Mouse (Mus musculus) hindbrain, embryonic 13.5 days (tissue): ENCODE measurements around the gene Mavs. TPM values are rescaled to one million over a fixed set of nuclear protein-coding genes. Genes with fewer than 3 reads are reported as not detected.
A peak's percentile ranks its signal among the peaks of the same experiment; 100 is the strongest.

Source experiments
- ATAC-seq: fragments of 200-750 bp; cut with Nextera tagmentation; 2 replicates; pipeline ENCODE4 v1.8.0; 2017; ENCODE audit warnings: moderate TSS enrichment; ENCODE audit not compliant: low FRiP score
- H3K27ac ChIP-seq: fragments of 300-500 bp; sonication (generic); 2 replicates; pipeline ENCODE4 v1.5.1; 2015; ENCODE audit warnings: inconsistent platforms, mild to moderate bottlenecking, moderate library complexity
- H3K27me3 ChIP-seq: fragments of 300-500 bp; sonication (generic); 2 replicates; pipeline ENCODE4 v1.6.1; 2015; ENCODE audit warnings: mild to moderate bottlenecking, inconsistent platforms
- H3K36me3 ChIP-seq: fragments of 300-500 bp; sonication (generic); 2 replicates; pipeline ENCODE4 v1.6.1; 2015; ENCODE audit warnings: mild to moderate bottlenecking, inconsistent platforms
- H3K4me1 ChIP-seq: fragments of 300-500 bp; sonication (generic); replicated peaks from 2 replicates; pipeline ENCODE4 v1.6.1; 2015; ENCODE audit warnings: inconsistent platforms
- H3K4me2 ChIP-seq: fragments of 300-500 bp; sonication (generic); 2 replicates; pipeline ENCODE4 v1.6.1; 2015; ENCODE audit warnings: inconsistent platforms, mild to moderate bottlenecking, moderate library complexity
- H3K4me3 ChIP-seq: fragments of 300-500 bp; sonication (generic); 2 replicates; pipeline ENCODE4 v1.5.1; 2015; ENCODE audit warnings: mild to moderate bottlenecking, inconsistent platforms
- H3K9ac ChIP-seq: fragments of 300-500 bp; sonication (generic); 2 replicates; pipeline ENCODE4 v1.6.1; 2015; ENCODE audit warnings: mild to moderate bottlenecking, inconsistent platforms
- H3K9me3 ChIP-seq: fragments of 300-500 bp; sonication (generic); 2 replicates; pipeline ENCODE4 v1.6.1; 2016; ENCODE audit warnings: inconsistent platforms
- WGBS: fragments of 180-500 bp; shearing (Covaris S2); methylation state at CpG from one replicate; pipeline ENCODE4 v1.1.7; 2015; 5-methylcytosine and 5-hydroxymethylcytosine counted together
- polyA plus RNA-seq: library from polyadenylated mRNA; unstranded; fragments of >200 nt; fragmentation: Nextera tagmentation; extraction: Ambion mirVana; gene quantifications from 2 replicates; pipeline ENCODE4 v1.2.1, GENCODE M21; 2015

The Mavs gene
- polyA plus RNA-seq, 1 experiment from 2014 or later: 6.9 TPM

- no peak overlapping the region for H3K4me3 ChIP-seq
- peak; percentile 49; the same call in 1 of the 2 replicates for ATAC-seq
- no peaks in the 10 kb centered on the region for H3K36me3 ChIP-seq
- no peak overlapping the region for H3K27ac ChIP-seq
- H3K4me1 ChIP-seq: no peaks in the 10 kb centered on the region
- no peaks in the 10 kb centered on the region for H3K9me3 ChIP-seq
- no peak overlapping the region for H3K4me2 ChIP-seq
- no peak overlapping the region for H3K9ac ChIP-seq
- WGBS: 34% methylated on average over 7 of the region's 7 CpGs
- H3K27me3 ChIP-seq: no peaks in the 10 kb centered on the region
Measured at GRCm38 (mm10) chr2:131253681-131254328, 19.9 kb downstream of the Mavs start.

GRCm38 (mm10) chr2:131254329-131254713, 20.5 kb downstream of the Mavs start:
- ATAC-seq: no peak
- no peaks in the 10 kb centered on the region for H3K9me3 ChIP-seq
- no peaks in the 10 kb centered on the region for H3K27me3 ChIP-seq
- H3K27ac ChIP-seq: no peak overlapping the region
- no peak overlapping the region for H3K4me3 ChIP-seq
- H3K9ac ChIP-seq: no peak overlapping the region
- no peaks in the 10 kb centered on the region for H3K36me3 ChIP-seq
- WGBS: 81% methylated on average over 2 of the region's 2 CpGs
- no peaks in the 10 kb centered on the region for H3K4me1 ChIP-seq
- no peak overlapping the region for H3K4me2 ChIP-seq

- ATAC-seq: no peak
Measured at GRCm38 (mm10) chr2:131255738-131256137, 21.9 kb downstream of the Mavs start.

GRCm38 (mm10) chr2:131258693-131259092, 24.8 kb downstream of the Mavs start:
- Histone ChIP-seq H3K4me3 (no peak overlapping the region), H3K27ac (no peak overlapping the region), H3K4me2 (no peak overlapping the region), H3K9ac (no peak overlapping the region), H3K4me1 (peaks cover 19% of the 10 kb centered on the region), H3K9me3 (no peaks in the 10 kb centered on the region), H3K27me3 (no peaks in the 10 kb centered on the region), H3K36me3 (no peaks in the 10 kb centered on the region)
- WGBS: 84% methylated on average over 8 of the region's 8 CpGs
- no peak for ATAC-seq

More at GRCm38 (mm10) chr2:131255738-131256137, 21.9 kb downstream of the Mavs start:
- Histone ChIP-seq H3K9me3 (no peaks in the 10 kb centered on the region), H3K36me3 (no peaks in the 10 kb centered on the region), H3K27ac (no peak overlapping the region), H3K4me3 (no peak overlapping the region), H3K27me3 (no peaks in the 10 kb centered on the region), H3K4me1 (peaks cover 4% of the 10 kb centered on the region), H3K9ac (no peak overlapping the region), H3K4me2 (no peak overlapping the region)
- WGBS: 62% methylated on average over 3 of the region's 3 CpGs

- H3K4me1 ChIP-seq: peaks cover 36% of the 10 kb centered on the region
- 67% methylated on average over 9 of the region's 9 CpGs for WGBS
- no peak for ATAC-seq
- no peak overlapping the region for H3K4me2 ChIP-seq
- peak overlapping the region; percentile 97; the same call in 1 of the 2 replicates for H3K27ac ChIP-seq
- H3K27me3 ChIP-seq: no peaks in the 10 kb centered on the region
- no peaks in the 10 kb centered on the region for H3K36me3 ChIP-seq
- H3K4me3 ChIP-seq: no peak overlapping the region
- peak overlapping the region; percentile 76; the same call in 1 of the 2 replicates for H3K9ac ChIP-seq
- no peaks in the 10 kb centered on the region for H3K9me3 ChIP-seq
Measured at GRCm38 (mm10) chr2:131260544-131261307, 26.9 kb downstream of the Mavs start.

GRCm38 (mm10) chr2:131261481-131262212, 27.8 kb downstream of the Mavs start:
- 6% methylated on average over 10 of the region's 10 CpGs for WGBS
- Histone ChIP-seq H3K4me2 (peak overlapping the region; percentile 67), H3K27me3 (no peaks in the 10 kb centered on the region), H3K27ac (peak overlapping the region; percentile 97), H3K9ac (peak overlapping the region; percentile 76), H3K9me3 (no peaks in the 10 kb centered on the region), H3K36me3 (no peaks in the 10 kb centered on the region), H3K4me1 (peaks cover 36% of the 10 kb centered on the region), H3K4me3 (peak overlapping the region; percentile 84)
- peak; percentile 89 for ATAC-seq

GRCm38 (mm10) chr2:131262213-131262672, 28.4 kb downstream of the Mavs start, which contains the start of gene Pank2:
Gene Pank2 (plus strand): TSS chr2:131262495.
- H3K9ac ChIP-seq: peak within 1 kb of the TSS; percentile 92
- peak within 1 kb of the TSS; percentile 99 for H3K27ac ChIP-seq
- H3K4me2 ChIP-seq: peak within 1 kb of the TSS; percentile 81
- ATAC-seq: peak; percentile 100
- WGBS: under 1% methylated on average over 44 of the region's 49 CpGs
- no peaks in the 10 kb centered on the region for H3K27me3 ChIP-seq
- no peaks in the 10 kb centered on the region for H3K9me3 ChIP-seq
- peak within 1 kb of the TSS; percentile 84 for H3K4me3 ChIP-seq
- no peaks in the 10 kb centered on the region for H3K36me3 ChIP-seq
- peaks cover 36% of the 10 kb centered on the region for H3K4me1 ChIP-seq

- ATAC-seq: peak; percentile 75
- H3K4me3 ChIP-seq: peak overlapping the region; percentile 84
- H3K36me3 ChIP-seq: no peaks in the 10 kb centered on the region
- no peaks in the 10 kb centered on the region for H3K9me3 ChIP-seq
- H3K9ac ChIP-seq: peak overlapping the region; percentile 92
- peak overlapping the region; percentile 81 for H3K4me2 ChIP-seq
- H3K4me1 ChIP-seq: peaks cover 36% of the 10 kb centered on the region
- under 1% methylated on average over 50 of the region's 59 CpGs for WGBS
- no peaks in the 10 kb centered on the region for H3K27me3 ChIP-seq
- H3K27ac ChIP-seq: peak overlapping the region; percentile 99
Measured at GRCm38 (mm10) chr2:131262680-131263670, 29.1 kb downstream of the Mavs start.

- no peaks in the 10 kb centered on the region for H3K9me3 ChIP-seq
- WGBS: 71% methylated on average over 6 of the region's 6 CpGs
- H3K4me3 ChIP-seq: peak overlapping the region; percentile 84
- H3K27ac ChIP-seq: no peak overlapping the region
- H3K27me3 ChIP-seq: no peaks in the 10 kb centered on the region
- H3K36me3 ChIP-seq: no peaks in the 10 kb centered on the region
- H3K9ac ChIP-seq: peak overlapping the region; percentile 92; the same call in 1 of the 2 replicates
- ATAC-seq: no peak
- peaks cover 36% of the 10 kb centered on the region for H3K4me1 ChIP-seq
- H3K4me2 ChIP-seq: peak overlapping the region; percentile 81
Measured at GRCm38 (mm10) chr2:131264027-131264426, 30.2 kb downstream of the Mavs start.

- 0 out of 2 replicates have a peak overlapping the region, but pooled peaks have one; percentile 81 for H3K4me2 ChIP-seq
- 93% methylated on average over 2 of the region's 2 CpGs for WGBS
- no peaks in the 10 kb centered on the region for H3K27me3 ChIP-seq
- ATAC-seq: no peak
- no peaks in the 10 kb centered on the region for H3K9me3 ChIP-seq
- H3K4me3 ChIP-seq: no peak overlapping the region
- H3K36me3 ChIP-seq: no peaks in the 10 kb centered on the region
- H3K9ac ChIP-seq: no peak overlapping the region
- no peak overlapping the region for H3K27ac ChIP-seq
- peaks cover 36% of the 10 kb centered on the region for H3K4me1 ChIP-seq
Measured at GRCm38 (mm10) chr2:131265056-131265455, 31.2 kb downstream of the Mavs start.

- no peaks in the 10 kb centered on the region for H3K9me3 ChIP-seq
- no peaks in the 10 kb centered on the region for H3K27me3 ChIP-seq
- no peak for ATAC-seq
- 96% methylated on average over 3 of the region's 3 CpGs for WGBS
- peaks cover 51% of the 10 kb centered on the region for H3K36me3 ChIP-seq
- H3K27ac ChIP-seq: no peak overlapping the region
- no peak overlapping the region for H3K9ac ChIP-seq
- no peak overlapping the region for H3K4me2 ChIP-seq
- H3K4me1 ChIP-seq: no peaks in the 10 kb centered on the region
- H3K4me3 ChIP-seq: no peak overlapping the region
Measured at GRCm38 (mm10) chr2:131275493-131275892, 41.6 kb downstream of the Mavs start.
